Mouse (Mus musculus) erythroblast, embryonic 14.5 days (primary cell): Measurements from ENCODE around the gene B4galnt3. TPM values are rescaled to one million over a fixed set of nuclear protein-coding genes. Genes with fewer than 3 reads are reported as not detected.

ENCODE experiments used
- H3K27me3 ChIP-seq: 2 replicates; pipeline ENCODE4 v1.6.1; 2012; ENCODE audit warnings: inconsistent platforms; ENCODE audit not compliant: control insufficient read depth
- H3K36me3 ChIP-seq: 2 replicates; pipeline ENCODE4 v1.6.1; 2012; ENCODE audit warnings: mild to moderate bottlenecking, inconsistent platforms; ENCODE audit not compliant: control insufficient read depth
- H3K4me1 ChIP-seq: 2 replicates; pipeline ENCODE4 v1.6.1; 2012; ENCODE audit warnings: inconsistent platforms; ENCODE audit not compliant: control insufficient read depth
- H3K4me3 ChIP-seq: replicated peaks from 2 replicates; pipeline ENCODE3; 2012; ENCODE audit warnings: moderate library complexity, mild to moderate bottlenecking, inconsistent platforms
- H3K9me3 ChIP-seq: 2 replicates; pipeline ENCODE4 v1.6.1; 2012; ENCODE audit warnings: low read length, inconsistent platforms, mixed read lengths; ENCODE audit not compliant: control insufficient read depth
- GATA1 ChIP-seq: IDR thresholded peaks from 2 replicates; pipeline ENCODE4 v1.6.1; 2012; ENCODE audit warnings: low read length, inconsistent platforms, mixed read lengths
- TAL1 ChIP-seq: IDR thresholded peaks from 3 replicates; pipeline ENCODE4 v1.6.1; 2012; ENCODE audit warnings: low read length, inconsistent platforms, mixed read lengths
- polyA plus RNA-seq: library from polyadenylated mRNA; stranded (reverse); fragments of >175 nt; gene quantifications from 2 replicates; pipeline ENCODE4 v1.2.3, GENCODE M21; 2012

The B4galnt3 gene
- polyA plus RNA-seq, 1 experiment: 0.07 TPM

GRCm38 (mm10) chr6:120206586-120206985, 87.8 kb downstream of the B4galnt3 start:
- Histone ChIP-seq H3K4me3 (no peak overlapping the region), H3K36me3 (no peaks in the 10 kb centered on the region), H3K9me3 (no peaks in the 10 kb centered on the region), H3K4me1 (peaks cover 19% of the 10 kb centered on the region), H3K27me3 (peaks cover 44% of the 10 kb centered on the region)
- TF ChIP-seq TAL1 (no peak), GATA1 (no peak)

- no peak for TF ChIP-seq TAL1
- no peak for TF ChIP-seq GATA1
- H3K9me3 ChIP-seq: no peaks in the 10 kb centered on the region
- H3K4me1 ChIP-seq: peaks cover 27% of the 10 kb centered on the region
- no peaks in the 10 kb centered on the region for H3K36me3 ChIP-seq
- peaks cover 42% of the 10 kb centered on the region for H3K27me3 ChIP-seq
- no peak overlapping the region for H3K4me3 ChIP-seq
These were observed 92.0 kb downstream of the B4galnt3 start for GRCm38 (mm10) chr6:120202406-120202805.

GRCm38 (mm10) chr6:120201956-120202355, 92.4 kb downstream of the B4galnt3 start:
- Histone ChIP-seq H3K9me3 (no peaks in the 10 kb centered on the region), H3K36me3 (no peaks in the 10 kb centered on the region), H3K4me3 (no peak overlapping the region), H3K4me1 (peaks cover 28% of the 10 kb centered on the region), H3K27me3 (peaks cover 39% of the 10 kb centered on the region)
- TF ChIP-seq GATA1 (no peak), TAL1 (no peak)

GRCm38 (mm10) chr6:120199638-120200394, 94.5 kb downstream of the B4galnt3 start:
- Histone ChIP-seq H3K4me1 (peaks cover 32% of the 10 kb centered on the region), H3K27me3 (peaks cover 29% of the 10 kb centered on the region), H3K4me3 (no peak overlapping the region), H3K36me3 (no peaks in the 10 kb centered on the region), H3K9me3 (no peaks in the 10 kb centered on the region)
- TF ChIP-seq GATA1 (no peak), TAL1 (no peak)

GRCm38 (mm10) chr6:120197964-120198363, 96.4 kb downstream of the B4galnt3 start:
- Histone ChIP-seq H3K36me3 (no peaks in the 10 kb centered on the region), H3K9me3 (no peaks in the 10 kb centered on the region), H3K4me3 (no peak overlapping the region), H3K27me3 (peaks cover 15% of the 10 kb centered on the region), H3K4me1 (peaks cover 45% of the 10 kb centered on the region)
- TF ChIP-seq GATA1 (no peak), TAL1 (no peak)

- Histone ChIP-seq H3K36me3 (no peaks in the 10 kb centered on the region), H3K4me1 (peaks cover 56% of the 10 kb centered on the region), H3K4me3 (no peak overlapping the region), H3K9me3 (no peaks in the 10 kb centered on the region), H3K27me3 (peaks cover 5% of the 10 kb centered on the region)
- TF ChIP-seq TAL1 (no peak), GATA1 (no peak)
These were observed 97.5 kb downstream of the B4galnt3 start for GRCm38 (mm10) chr6:120196837-120197236.

GRCm38 (mm10) chr6:120194963-120195362, 99.4 kb downstream of the B4galnt3 start:
- H3K36me3 ChIP-seq: no peaks in the 10 kb centered on the region
- no peak for TF ChIP-seq TAL1
- H3K9me3 ChIP-seq: no peaks in the 10 kb centered on the region
- H3K27me3 ChIP-seq: peaks cover 3% of the 10 kb centered on the region
- peaks cover 70% of the 10 kb centered on the region for H3K4me1 ChIP-seq
- no peak overlapping the region for H3K4me3 ChIP-seq

- peaks cover 5% of the 10 kb centered on the region for H3K27me3 ChIP-seq
- H3K36me3 ChIP-seq: no peaks in the 10 kb centered on the region
- H3K9me3 ChIP-seq: no peaks in the 10 kb centered on the region
- H3K4me3 ChIP-seq: no peak overlapping the region
- H3K4me1 ChIP-seq: peaks cover 70% of the 10 kb centered on the region
- TF ChIP-seq GATA1 (no peak), TAL1 (no peak)
These were observed 100.1 kb downstream of the B4galnt3 start for GRCm38 (mm10) chr6:120194305-120194704.

- no peaks in the 10 kb centered on the region for H3K36me3 ChIP-seq
- H3K27me3 ChIP-seq: peaks cover 7% of the 10 kb centered on the region
- no peak overlapping the region for H3K4me3 ChIP-seq
- peaks cover 72% of the 10 kb centered on the region for H3K4me1 ChIP-seq
- no peaks in the 10 kb centered on the region for H3K9me3 ChIP-seq
- no peak for TF ChIP-seq GATA1
- TF ChIP-seq TAL1: no peak
These were observed 100.6 kb downstream of the B4galnt3 start for GRCm38 (mm10) chr6:120193793-120194192.
